8 mouse cellular contexts compared by ENCODE assay signal in genomic region chr15:83089429-83089605, GRCm38 (mm10). TPM values are rescaled to one million over a fixed set of nuclear protein-coding genes. Genes with fewer than 3 reads are reported as not detected.
DNase-seq lines count a peak whose midpoint lies in the region; ATAC-seq lines count a peak whose summit lies in the region.

Serhl (plus strand) TSS chr15:83089506.

- no peaks in the 10 kb centered on the region for H3K36me3 ChIP-seq in forebrain, embryonic 13.5 days (ENCODE audit: poor library complexity, severe bottlenecking)
- H3K36me3 ChIP-seq in hindbrain, embryonic 10.5 days = no peaks in the 10 kb centered on the region

- H3K4me3 ChIP-seq in forebrain, embryonic 13.5 days = no peak within 1 kb of the TSS
- H3K4me3 ChIP-seq in hindbrain, embryonic 10.5 days = peak within 1 kb of the TSS; percentile 35

- H3K9me3 ChIP-seq in forebrain, embryonic 13.5 days (replicated peaks) = no peaks in the 10 kb centered on the region
- no peaks in the 10 kb centered on the region for H3K9me3 ChIP-seq in hindbrain, embryonic 10.5 days

- peak within 1 kb of the TSS; percentile 26; the same call in 1 of the 2 replicates for H3K9ac ChIP-seq in forebrain, embryonic 13.5 days

- WGBS in forebrain, embryonic 13.5 days = 14% methylated on average over 7 of the region's 7 CpGs
- 13% methylated on average over 7 of the region's 7 CpGs for WGBS in hindbrain, embryonic 10.5 days

- H3K4me1 ChIP-seq in forebrain, embryonic 13.5 days = peaks cover 24% of the 10 kb centered on the region
- H3K4me1 ChIP-seq in hindbrain, embryonic 10.5 days (replicated peaks) = peaks cover 27% of the 10 kb centered on the region

- H3K27me3 ChIP-seq in forebrain, embryonic 13.5 days = peaks cover 22% of the 10 kb centered on the region
- H3K27me3 ChIP-seq in hindbrain, embryonic 10.5 days (ENCODE audit: insufficient read depth, poor library complexity, severe bottlenecking) = peaks cover 52% of the 10 kb centered on the region

- peak within 1 kb of the TSS; percentile 34 for H3K4me2 ChIP-seq in forebrain, embryonic 13.5 days

- DNase-seq in thymus, postnatal 0 days (ENCODE audit: low spot score) = no peak
- DNase-seq in thymus, postnatal 36 days = no peak
- DNase-seq in hindbrain, embryonic 10.5 days (ENCODE audit: low spot score) = no peak
- no peak for DNase-seq in spleen, postnatal 36 days (ENCODE audit: low spot score in 2 of 2)
- no peak for DNase-seq in left cerebral cortex, postnatal 25 days (ENCODE audit: low spot score in 2 of 2)
- no peak for DNase-seq in spleen, adult 18-20 months

- no peak for ATAC-seq in forebrain, embryonic 13.5 days
- no peak for ATAC-seq in megakaryocyte-erythroid progenitor cell, adult 5-6 weeks (replicated peaks; ENCODE audit: low FRiP score, low TSS enrichment, poor library complexity, severe bottlenecking)

- no peak within 1 kb of the TSS for H3K27ac ChIP-seq in forebrain, embryonic 13.5 days
- H3K27ac ChIP-seq in hindbrain, embryonic 10.5 days = no peak within 1 kb of the TSS

- intact Hi-C loops in left cerebral cortex, postnatal 25 days (cut with DNase I) = no loop called here

RNA-seq across cellular contexts. Expression of gene Serhl, which starts in this region (rescaled TPM):
- 74.8 and 83.2 TPM in 2 replicates for polyA plus RNA-seq in thymus, postnatal 0 days (2015; fragmentation: Nextera tagmentation; extraction: Ambion mirVana)
- 35.4 and 36.9 TPM in 2 replicates for polyA plus RNA-seq in forebrain, embryonic 13.5 days (2015; fragmentation: Nextera tagmentation; extraction: Ambion mirVana)
- polyA plus RNA-seq in hindbrain, embryonic 10.5 days (2016; fragmentation: Nextera tagmentation; extraction: Ambion mirVana) = 57.1 and 58.9 TPM in 2 replicates
- total RNA-seq in megakaryocyte-erythroid progenitor cell, adult 5-6 weeks (2014; fragmentation: Nextera tagmentation) = 46.0 and 51.6 TPM in 2 replicates
- total RNA-seq in megakaryocyte-erythroid progenitor cell, adult 5-6 weeks (2017) = 32.0 and 45.4 TPM in 2 replicates
- 1 to 10 TPM; 8.3 to 9.8 TPM for total RNA-seq in left cerebral cortex, postnatal 25 days (2021)
